Mouse (Mus musculus) midbrain, postnatal 0 days (tissue): ENCODE results near the gene Dusp7. TPM values are rescaled to one million over a fixed set of nuclear protein-coding genes. Genes with fewer than 3 reads are reported as not detected.
A peak's percentile ranks its signal among the peaks of the same experiment; 100 is the strongest.

Experiments
- ATAC-seq: fragments of 200-750 bp; cut with Nextera tagmentation; 2 replicates; pipeline ENCODE4 v1.8.0; 2017; ENCODE audit warnings: moderate number of reproducible peaks, mild to moderate bottlenecking, moderate TSS enrichment, moderate library complexity; ENCODE audit not compliant: low FRiP score
- DNase-seq: peaks from one replicate; pipeline ENCODE4 v3.0.0-alpha.2; 2015; ENCODE audit warnings: low spot score
- H3K27ac ChIP-seq: fragments of 300-500 bp; sonication (generic); 2 replicates; pipeline ENCODE4 v1.5.1; 2014; ENCODE audit warnings: low read depth, mild to moderate bottlenecking, low read length, mixed read lengths
- H3K27me3 ChIP-seq: fragments of 300-500 bp; sonication (generic); 2 replicates; pipeline ENCODE4 v1.6.1; 2014; ENCODE audit warnings: low read length, control low read depth, mixed read lengths; ENCODE audit not compliant: insufficient read depth
- H3K36me3 ChIP-seq: fragments of 300-500 bp; sonication (generic); 2 replicates; pipeline ENCODE4 v1.6.1; 2014; ENCODE audit warnings: low read length, control low read depth, mixed read lengths; ENCODE audit not compliant: insufficient read depth
- H3K4me1 ChIP-seq: fragments of 300-500 bp; sonication (generic); 2 replicates; pipeline ENCODE4 v1.6.1; 2014; ENCODE audit warnings: mild to moderate bottlenecking, control low read depth, antibody characterized with exemption, low read length, mixed read lengths; ENCODE audit not compliant: insufficient read depth
- H3K4me2 ChIP-seq: fragments of 300-500 bp; sonication (generic); 2 replicates; pipeline ENCODE4 v1.6.1; 2014; ENCODE audit warnings: low read depth, mild to moderate bottlenecking, low read length, mixed read lengths; ENCODE audit not compliant: poor library complexity, severe bottlenecking
- H3K4me3 ChIP-seq: fragments of 300-500 bp; sonication (generic); 2 replicates; pipeline ENCODE4 v1.5.1; 2014; ENCODE audit warnings: low read depth, mild to moderate bottlenecking, low read length, moderate library complexity
- H3K9ac ChIP-seq: fragments of 300-500 bp; sonication (generic); replicated peaks from 2 replicates; pipeline ENCODE4 v1.6.1; 2014; ENCODE audit warnings: mild to moderate bottlenecking, low read length, moderate library complexity, mixed read lengths; ENCODE audit not compliant: poor library complexity, severe bottlenecking
- H3K9me3 ChIP-seq: fragments of 300-500 bp; sonication (generic); 2 replicates; pipeline ENCODE4 v1.6.1; 2016; ENCODE audit warnings: low read length, control low read depth
- CTCF ChIP-seq: IDR thresholded peaks from 2 replicates; pipeline ENCODE4 v1.5.1; 2016; ENCODE audit warnings: antibody characterized with exemption, mild to moderate bottlenecking
- WGBS: fragments of 180-500 bp; shearing (Covaris S2); extraction: QIAGEN DNeasy Blood & Tissue Kit; methylation state at CpG from one replicate; pipeline ENCODE4 v1.1.7; 2014; 5-methylcytosine and 5-hydroxymethylcytosine counted together
- polyA plus RNA-seq: library from polyadenylated mRNA; unstranded; fragments of >200 nt; fragmentation: Nextera tagmentation; extraction: Ambion mirVana; gene quantifications from 2 replicates; pipeline ENCODE4 v1.2.1, GENCODE M21; 2015
- total RNA-seq: library from RNA; depleted of rRNA; stranded (reverse); fragments of >200 nt; gene quantifications from 2 replicates; pipeline ENCODE4 v1.2.3, GENCODE M21; 2014

Dusp7 gene
- total and polyA plus RNA-seq, 2 experiments from 2014 or later: 19.4 to 79.2 TPM

GRCm38 (mm10) chr9:106367001-106367400 is 1.4 kb upstream of the Dusp7 start:
- H3K27me3 ChIP-seq: no peaks in the 10 kb centered on the region
- no peak for TF ChIP-seq CTCF
- no peaks in the 10 kb centered on the region for H3K9me3 ChIP-seq
- peak overlapping the region; percentile 64 for H3K4me2 ChIP-seq
- DNase-seq (no peak), ATAC-seq (no peak)
- peak overlapping the region; percentile 96; the same call in 1 of the 2 replicates for H3K27ac ChIP-seq
- H3K36me3 ChIP-seq: peaks cover 10% of the 10 kb centered on the region; the same call in 1 of the 2 replicates
- peak overlapping the region; percentile 60 for H3K9ac ChIP-seq
- H3K4me1 ChIP-seq: peaks cover 18% of the 10 kb centered on the region
- WGBS: 19% methylated on average over 5 of the region's 5 CpGs
- H3K4me3 ChIP-seq: peak overlapping the region; percentile 87

GRCm38 (mm10) chr9:106367592-106368111 is 780 bp upstream of the Dusp7 start:
- H3K4me3 ChIP-seq: peak overlapping the region; percentile 87

GRCm38 (mm10) chr9:106368831-106369501 is 534 bp downstream of the Dusp7 start:
- WGBS: under 1% methylated on average over 61 of the region's 72 CpGs
- peak overlapping the region; percentile 96 for H3K27ac ChIP-seq
- ATAC-seq: peak; percentile 39

More at GRCm38 (mm10) chr9:106367592-106368111, 780 bp upstream of the Dusp7 start:
- H3K9me3 ChIP-seq: no peaks in the 10 kb centered on the region
- peaks cover 11% of the 10 kb centered on the region; the same call in 1 of the 2 replicates for H3K36me3 ChIP-seq
- H3K27me3 ChIP-seq: no peaks in the 10 kb centered on the region
- H3K4me2 ChIP-seq: peak overlapping the region; percentile 64
- H3K27ac ChIP-seq: peak overlapping the region; percentile 96
- WGBS: under 1% methylated on average over 36 of the region's 36 CpGs
- no peak for TF ChIP-seq CTCF
- ATAC-seq: peak; percentile 93
- peak; percentile 97 for DNase-seq
- peaks cover 18% of the 10 kb centered on the region for H3K4me1 ChIP-seq
- peak overlapping the region; percentile 94 for H3K9ac ChIP-seq

GRCm38 (mm10) chr9:106369801-106370485 is 1.5 kb downstream of the Dusp7 start:
- H3K4me2 ChIP-seq: peak overlapping the region; percentile 64
- H3K27me3 ChIP-seq: no peaks in the 10 kb centered on the region
- H3K9me3 ChIP-seq: no peaks in the 10 kb centered on the region
- peaks cover 25% of the 10 kb centered on the region for H3K36me3 ChIP-seq
- peak overlapping the region; percentile 94 for H3K9ac ChIP-seq
- ATAC-seq (no peak), DNase-seq (peak; percentile 37)
- peaks cover 18% of the 10 kb centered on the region for H3K4me1 ChIP-seq
- WGBS: 4% methylated on average over 11 of the region's 11 CpGs
- peak overlapping the region; percentile 96 for H3K27ac ChIP-seq
- peak overlapping the region; percentile 87 for H3K4me3 ChIP-seq
- TF ChIP-seq CTCF: no peak

More at GRCm38 (mm10) chr9:106368831-106369501, 534 bp downstream of the Dusp7 start:
- TF ChIP-seq CTCF: peak; percentile 42
- H3K4me2 ChIP-seq: peak overlapping the region; percentile 64
- H3K4me1 ChIP-seq: peaks cover 18% of the 10 kb centered on the region
- H3K36me3 ChIP-seq: peaks cover 24% of the 10 kb centered on the region
- peak; percentile 80 for DNase-seq
- no peaks in the 10 kb centered on the region for H3K9me3 ChIP-seq
- H3K27me3 ChIP-seq: no peaks in the 10 kb centered on the region
- H3K9ac ChIP-seq: peak overlapping the region; percentile 94
- peak overlapping the region; percentile 87 for H3K4me3 ChIP-seq

- H3K9me3 ChIP-seq: no peaks in the 10 kb centered on the region
- H3K4me1 ChIP-seq: peaks cover 18% of the 10 kb centered on the region
- H3K36me3 ChIP-seq: peaks cover 28% of the 10 kb centered on the region
- H3K4me3 ChIP-seq: peak overlapping the region; percentile 87
- no peak for ATAC-seq
- H3K4me2 ChIP-seq: peak overlapping the region; percentile 64
- WGBS: 84% methylated on average over 30 of the region's 30 CpGs
- no peak overlapping the region for H3K27ac ChIP-seq
- no peak for DNase-seq
- H3K27me3 ChIP-seq: no peaks in the 10 kb centered on the region
- no peak for TF ChIP-seq CTCF
- peak overlapping the region; percentile 94; the same call in 1 of the 2 replicates for H3K9ac ChIP-seq
Observed at GRCm38 (mm10) chr9:106370620-106371383, 2.4 kb downstream of the Dusp7 start.
